13 mouse cellular contexts compared by ENCODE assay signal in genomic region chr14:102861694-102862093, GRCm38 (mm10).
"Had no signal": no experiment of that assay in that cellular context is flagged by ENCODE, and none has a peak within 500 bp of the region (broad histone marks: within the 10 kb centered on the region; RNA-seq: fewer than 3 reads in every experiment).

No protein-coding gene starts in this region.

- H3K27me3 ChIP-seq: limb, embryonic 13.5 days; liver, embryonic 13.5 days; midbrain, embryonic 13.5 days had no signal

- H3K36me3 ChIP-seq: limb, embryonic 10.5 days; limb, embryonic 13.5 days; liver, embryonic 13.5 days; midbrain, embryonic 13.5 days had no signal

- H3K4me2 ChIP-seq: limb, embryonic 13.5 days; liver, embryonic 13.5 days; lung, embryonic 14.5 days; midbrain, embryonic 13.5 days had no signal

- H3K9me3 ChIP-seq: limb, embryonic 10.5 days; limb, embryonic 13.5 days; liver, embryonic 13.5 days; midbrain, embryonic 13.5 days had no signal

- H3K4me1 ChIP-seq: liver, embryonic 13.5 days; midbrain, embryonic 13.5 days had no signal

- H3K27ac ChIP-seq: kidney, postnatal 0 days; limb, embryonic 10.5 days; limb, embryonic 13.5 days; liver, embryonic 13.5 days; macrophage; midbrain, embryonic 13.5 days had no signal

- ATAC-seq: lung, postnatal 0 days; midbrain, embryonic 13.5 days had no signal

- H3K9ac ChIP-seq: limb, embryonic 13.5 days; liver, embryonic 13.5 days; lung, embryonic 14.5 days; midbrain, embryonic 13.5 days had no signal

- DNase-seq: kidney, adult 2 months; kidney, postnatal 25 days; liver; liver, embryonic 13.5 days; lung, embryonic 14.5 days; thymus, adult 18-20 months; thymus, postnatal 36 days had no signal

- H3K4me3 ChIP-seq: limb, embryonic 10.5 days; limb, embryonic 13.5 days; liver, embryonic 13.5 days; midbrain, embryonic 13.5 days had no signal
